Mouse (Mus musculus): ENCODE measurements around the gene Myo16.

DNA sequence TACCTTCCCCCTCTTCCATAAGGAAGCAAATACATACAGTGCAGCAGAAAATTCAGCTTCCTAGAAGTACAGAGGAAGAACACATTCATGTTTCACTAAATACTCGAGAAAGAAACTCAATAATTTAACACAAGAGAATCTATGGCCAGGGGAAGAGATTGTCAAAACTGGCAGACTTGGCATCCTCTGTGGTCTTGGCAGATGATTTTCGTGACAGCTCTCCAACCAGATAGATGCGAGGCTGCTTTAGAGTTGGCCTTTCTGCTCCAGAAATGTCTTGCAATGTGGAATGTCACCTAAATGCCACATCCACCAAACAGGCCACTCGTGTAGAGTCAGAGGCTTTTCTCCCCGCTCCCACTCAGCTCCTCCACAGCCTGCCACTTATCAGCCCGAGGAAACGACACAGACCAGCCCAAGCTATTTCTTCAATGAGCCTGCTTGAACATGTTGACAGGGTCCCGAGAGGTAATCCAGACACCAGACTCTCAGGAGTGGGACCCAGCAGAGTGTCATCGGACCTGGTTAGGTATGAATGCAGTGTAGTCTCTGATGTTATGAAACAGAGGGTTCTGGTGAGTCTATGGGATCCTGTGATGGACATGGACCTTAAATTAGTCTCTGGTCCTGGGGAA lies 486.6 kb downstream of the Myo16 start:
- TF ChIP-seq POLR2A (IDR thresholded peaks at IDR 0.05; ENCODE audit: low read depth, low read length) (no peak), CTCF (conservative IDR thresholded peaks at IDR 0.05; ENCODE audit: insufficient read depth, insufficient read length, low read depth, low read length) (no peak)

Data from kidney, adult 2 months (tissue).